Mouse (Mus musculus): Measurements from ENCODE around the gene Mad1l1. TPM values are rescaled to one million over a fixed set of nuclear protein-coding genes. Genes with fewer than 3 reads are reported as not detected.
"Not testable (repeated sequence)": the region's sequence is repeated elsewhere in the genome, so short reads cannot be mapped to it uniquely, and the experiment has no call there.

Gene Mad1l1
- polyA plus RNA-seq, 1 experiment from 2014 or later, result 27.2 TPM

DNA sequence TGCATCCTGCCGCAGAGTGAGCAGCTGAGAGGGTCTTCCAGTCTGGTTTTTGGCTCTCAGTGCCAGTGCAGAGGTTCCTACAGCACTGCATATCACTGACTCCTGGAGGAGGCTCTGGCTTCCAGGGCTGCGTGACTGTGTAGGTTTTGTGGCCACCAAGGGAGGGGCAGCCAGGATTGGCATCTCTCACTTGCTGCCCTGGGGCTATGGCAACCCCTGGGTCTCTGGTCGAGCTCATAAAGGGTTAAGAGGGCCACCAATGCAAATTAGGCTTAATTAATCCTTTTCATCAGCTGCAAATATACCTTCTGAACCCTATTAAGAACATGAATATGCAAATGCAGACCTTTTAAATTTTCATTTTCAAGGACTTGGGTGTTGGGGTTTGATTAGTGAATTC lies 318.8 kb downstream of the Mad1l1 start:
- Histone ChIP-seq H3K36me3 (ENCODE audit: control insufficient read depth, insufficient read depth, low read length) (no peaks in the 10 kb centered on the region), H3K4me1 (ENCODE audit: control insufficient read depth, insufficient read depth, low read length) (peaks cover 6% of the 10 kb centered on the region; the same call in 1 of the 2 replicates), H3K9me3 (ENCODE audit: control insufficient read depth, low read length) (no peaks in the 10 kb centered on the region), H3K4me2 (ENCODE audit: low read depth, low read length) (no peak overlapping the region), H3K27me3 (ENCODE audit: control insufficient read depth, insufficient read depth, low read length) (no peaks in the 10 kb centered on the region), H3K27ac (ENCODE audit: low read depth, low read length) (no peak overlapping the region), H3K9ac (replicated peaks; ENCODE audit: low read depth, low read length) (no peak overlapping the region), H3K4me3 (ENCODE audit: low read depth, low read length) (no peak overlapping the region)
- WGBS, result 37% methylated on average over 3 of the region's 3 CpGs
- ATAC-seq (ENCODE audit: low read depth), result no peak

GRCm38 (mm10) chr5:139998916-139999315 lies 322.4 kb downstream of the Mad1l1 start:
- Histone ChIP-seq H3K4me3 (ENCODE audit: low read depth, low read length) (no peak overlapping the region), H3K36me3 (ENCODE audit: control insufficient read depth, insufficient read depth, low read length) (no peaks in the 10 kb centered on the region), H3K27ac (ENCODE audit: low read depth, low read length) (no peak overlapping the region), H3K27me3 (ENCODE audit: control insufficient read depth, insufficient read depth, low read length) (no peaks in the 10 kb centered on the region), H3K9me3 (ENCODE audit: control insufficient read depth, low read length) (no peaks in the 10 kb centered on the region), H3K9ac (replicated peaks; ENCODE audit: low read depth, low read length) (no peak overlapping the region), H3K4me1 (ENCODE audit: control insufficient read depth, insufficient read depth, low read length) (peaks cover 6% of the 10 kb centered on the region; the same call in 1 of the 2 replicates), H3K4me2 (ENCODE audit: low read depth, low read length) (no peak overlapping the region)
- 38% methylated on average over 4 of the region's 6 CpGs for WGBS
- ATAC-seq (ENCODE audit: low read depth), result no peak

DNA sequence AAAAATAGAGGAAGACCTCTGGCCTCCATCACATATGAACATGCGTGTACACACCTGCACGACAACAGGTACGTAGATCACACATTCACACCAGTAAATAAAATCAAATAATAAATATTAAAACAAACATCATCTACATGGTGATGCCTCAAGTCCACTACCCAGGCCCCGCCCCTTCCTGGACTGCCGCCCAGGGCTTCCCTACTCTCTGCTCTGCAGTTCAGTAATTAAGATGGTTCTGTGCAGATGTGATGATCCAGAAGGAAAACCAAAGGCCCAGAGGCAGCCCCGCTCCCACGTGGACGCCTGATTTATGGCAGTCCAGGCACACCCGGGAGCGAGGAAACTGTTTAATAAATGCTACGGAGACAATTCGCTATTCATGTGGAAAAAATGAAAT lies 323.0 kb downstream of the Mad1l1 start:
- H3K27ac ChIP-seq (ENCODE audit: low read depth, low read length); H3K4me2 ChIP-seq (ENCODE audit: low read depth, low read length); H3K36me3 ChIP-seq (ENCODE audit: control insufficient read depth, insufficient read depth, low read length); H3K27me3 ChIP-seq (ENCODE audit: control insufficient read depth, insufficient read depth, low read length); H3K4me1 ChIP-seq (ENCODE audit: control insufficient read depth, insufficient read depth, low read length); H3K9me3 ChIP-seq (ENCODE audit: control insufficient read depth, low read length); H3K4me3 ChIP-seq (ENCODE audit: low read depth, low read length); H3K9ac ChIP-seq (replicated peaks; ENCODE audit: low read depth, low read length): not testable (repeated sequence)
- WGBS, result 45% methylated on average over 11 of the region's 12 CpGs
- ATAC-seq (ENCODE audit: low read depth), result peak; percentile 73

GRCm38 (mm10) chr5:139991531-139991930 lies 329.8 kb downstream of the Mad1l1 start:
- no peak overlapping the region for H3K27ac ChIP-seq (ENCODE audit: low read depth, low read length)
- WGBS, result 95% methylated on average over 3 of the region's 3 CpGs

DNA sequence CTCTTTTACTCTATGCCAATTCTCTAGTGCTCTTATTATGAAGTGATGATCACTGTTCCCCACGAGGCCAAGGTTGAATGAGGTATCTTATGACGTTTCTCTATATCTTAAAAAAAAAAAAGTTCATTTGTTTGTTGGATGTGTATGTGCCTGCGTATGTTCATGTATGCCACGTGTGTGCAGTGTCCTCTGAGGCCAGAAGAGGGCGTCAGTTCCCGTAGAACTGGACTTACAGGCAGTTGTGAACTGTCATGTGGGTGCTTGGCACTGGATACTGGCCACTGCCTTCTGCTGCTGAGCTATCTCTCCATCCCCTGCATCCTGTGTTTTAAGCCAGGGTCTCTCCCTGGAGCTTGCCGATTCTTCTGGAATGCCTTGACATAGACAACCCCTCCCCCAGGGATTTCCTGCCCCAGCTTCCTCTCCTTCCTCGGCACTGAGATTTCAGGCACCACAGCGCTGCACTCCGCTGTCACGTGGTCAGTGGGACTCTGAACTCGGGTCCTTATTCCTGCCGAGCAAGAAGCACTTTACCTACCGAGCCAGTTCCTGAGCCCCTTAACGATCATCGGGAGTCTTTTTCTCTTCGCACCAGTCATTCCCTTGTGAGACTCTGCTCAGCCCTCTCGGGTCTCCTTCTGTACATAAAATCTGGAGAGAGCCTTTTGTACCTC lies 336.1 kb downstream of the Mad1l1 start:
- no peak for ATAC-seq (ENCODE audit: low read depth)
- Histone ChIP-seq H3K27ac (ENCODE audit: low read depth, low read length) (no peak overlapping the region), H3K27me3 (ENCODE audit: control insufficient read depth, insufficient read depth, low read length) (no peaks in the 10 kb centered on the region), H3K9ac (replicated peaks; ENCODE audit: low read depth, low read length) (no peak overlapping the region), H3K9me3 (ENCODE audit: control insufficient read depth, low read length) (peaks cover 3% of the 10 kb centered on the region; the same call in 1 of the 2 replicates), H3K36me3 (ENCODE audit: control insufficient read depth, insufficient read depth, low read length) (no peaks in the 10 kb centered on the region), H3K4me3 (ENCODE audit: low read depth, low read length) (no peak overlapping the region), H3K4me2 (ENCODE audit: low read depth, low read length) (no peak overlapping the region), H3K4me1 (ENCODE audit: control insufficient read depth, insufficient read depth, low read length) (no peaks in the 10 kb centered on the region)
- WGBS, result 50% methylated on average over 18 of the region's 18 CpGs

More at GRCm38 (mm10) chr5:139991531-139991930, 329.8 kb downstream of the Mad1l1 start:
- H3K9ac ChIP-seq (replicated peaks; ENCODE audit: low read depth, low read length), result no peak overlapping the region
- no peak overlapping the region for H3K4me2 ChIP-seq (ENCODE audit: low read depth, low read length)
- H3K4me3 ChIP-seq (ENCODE audit: low read depth, low read length), result no peak overlapping the region
- H3K4me1 ChIP-seq (ENCODE audit: control insufficient read depth, insufficient read depth, low read length), result no peaks in the 10 kb centered on the region
- H3K9me3 ChIP-seq (ENCODE audit: control insufficient read depth, low read length), result peaks cover 6% of the 10 kb centered on the region; the same call in 1 of the 2 replicates
- ATAC-seq (ENCODE audit: low read depth), result no peak
- no peaks in the 10 kb centered on the region for H3K27me3 ChIP-seq (ENCODE audit: control insufficient read depth, insufficient read depth, low read length)
- H3K36me3 ChIP-seq (ENCODE audit: control insufficient read depth, insufficient read depth, low read length), result no peaks in the 10 kb centered on the region

DNA sequence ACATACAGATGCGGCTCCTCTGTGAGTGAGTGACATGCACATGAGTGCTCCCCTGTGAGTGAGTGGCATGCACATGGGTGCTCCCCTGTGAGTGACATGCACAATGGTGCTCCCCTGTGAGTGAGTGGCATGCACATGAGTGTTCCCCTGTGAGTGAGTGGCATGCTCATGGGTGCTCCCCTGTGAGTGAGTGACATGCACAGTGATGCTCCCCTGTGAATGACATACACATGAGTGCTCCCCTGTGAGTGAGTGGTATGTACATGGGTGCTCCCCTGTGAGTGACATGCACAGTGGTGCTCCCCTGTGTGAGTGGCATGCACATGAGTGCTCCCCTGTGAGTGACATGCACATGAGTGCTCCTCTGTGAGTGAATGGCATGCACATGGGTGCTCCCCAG lies 339.4 kb downstream of the Mad1l1 start:
- 90% methylated on average over 1 of the region's 1 CpGs for WGBS
- H3K27me3 ChIP-seq (ENCODE audit: control insufficient read depth, insufficient read depth, low read length), result no peaks in the 10 kb centered on the region
- no peak overlapping the region for H3K27ac ChIP-seq (ENCODE audit: low read depth, low read length)
- no peaks in the 10 kb centered on the region for H3K9me3 ChIP-seq (ENCODE audit: control insufficient read depth, low read length)
- ATAC-seq (ENCODE audit: low read depth), result no peak
- no peak overlapping the region for H3K4me3 ChIP-seq (ENCODE audit: low read depth, low read length)
- no peak overlapping the region for H3K4me2 ChIP-seq (ENCODE audit: low read depth, low read length)
- no peaks in the 10 kb centered on the region for H3K4me1 ChIP-seq (ENCODE audit: control insufficient read depth, insufficient read depth, low read length)
- no peaks in the 10 kb centered on the region for H3K36me3 ChIP-seq (ENCODE audit: control insufficient read depth, insufficient read depth, low read length)
- H3K9ac ChIP-seq (replicated peaks; ENCODE audit: low read depth, low read length), result no peak overlapping the region

DNA sequence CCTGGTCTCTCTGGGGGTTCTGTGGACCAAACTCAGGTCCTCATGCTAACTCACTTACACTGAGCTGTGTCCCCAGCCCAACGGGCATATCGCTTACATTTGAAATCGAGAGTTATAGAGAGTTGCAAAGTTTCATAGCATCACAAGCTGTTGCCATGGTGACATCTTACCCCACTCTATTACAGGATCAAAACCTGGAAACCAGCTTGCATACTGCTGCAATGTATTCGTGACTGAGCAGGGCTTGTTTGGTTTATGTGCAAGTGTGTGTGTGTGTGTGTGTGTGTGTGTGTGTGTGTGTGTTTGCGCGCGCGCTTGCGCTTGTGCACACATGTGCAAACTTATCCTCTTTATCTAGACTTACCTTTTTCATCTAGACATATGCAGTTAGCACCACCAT lies 342.0 kb downstream of the Mad1l1 start:
- H3K9ac ChIP-seq (replicated peaks; ENCODE audit: low read depth, low read length), result no peak overlapping the region
- H3K27ac ChIP-seq (ENCODE audit: low read depth, low read length), result no peak overlapping the region
- H3K36me3 ChIP-seq (ENCODE audit: control insufficient read depth, insufficient read depth, low read length), result no peaks in the 10 kb centered on the region
- no peak for ATAC-seq (ENCODE audit: low read depth)
- H3K9me3 ChIP-seq (ENCODE audit: control insufficient read depth, low read length), result no peaks in the 10 kb centered on the region
- H3K4me1 ChIP-seq (ENCODE audit: control insufficient read depth, insufficient read depth, low read length), result no peaks in the 10 kb centered on the region
- 75% methylated on average over 9 of the region's 9 CpGs for WGBS
- no peak overlapping the region for H3K4me2 ChIP-seq (ENCODE audit: low read depth, low read length)
- H3K4me3 ChIP-seq (ENCODE audit: low read depth, low read length), result no peak overlapping the region
- no peaks in the 10 kb centered on the region for H3K27me3 ChIP-seq (ENCODE audit: control insufficient read depth, insufficient read depth, low read length)

GRCm38 (mm10) chr5:139978525-139979276 lies 342.7 kb downstream of the Mad1l1 start:
- no peak overlapping the region for H3K4me2 ChIP-seq (ENCODE audit: low read depth, low read length)
- no peak overlapping the region for H3K27ac ChIP-seq (ENCODE audit: low read depth, low read length)
- no peaks in the 10 kb centered on the region for H3K9me3 ChIP-seq (ENCODE audit: control insufficient read depth, low read length)
- no peaks in the 10 kb centered on the region for H3K27me3 ChIP-seq (ENCODE audit: control insufficient read depth, insufficient read depth, low read length)
- ATAC-seq (ENCODE audit: low read depth), result no peak
- no peak overlapping the region for H3K4me3 ChIP-seq (ENCODE audit: low read depth, low read length)
- H3K9ac ChIP-seq (replicated peaks; ENCODE audit: low read depth, low read length), result no peak overlapping the region
- H3K4me1 ChIP-seq (ENCODE audit: control insufficient read depth, insufficient read depth, low read length), result no peaks in the 10 kb centered on the region
- WGBS, result 7% methylated on average over 13 of the region's 13 CpGs
- no peaks in the 10 kb centered on the region for H3K36me3 ChIP-seq (ENCODE audit: control insufficient read depth, insufficient read depth, low read length)

DNA sequence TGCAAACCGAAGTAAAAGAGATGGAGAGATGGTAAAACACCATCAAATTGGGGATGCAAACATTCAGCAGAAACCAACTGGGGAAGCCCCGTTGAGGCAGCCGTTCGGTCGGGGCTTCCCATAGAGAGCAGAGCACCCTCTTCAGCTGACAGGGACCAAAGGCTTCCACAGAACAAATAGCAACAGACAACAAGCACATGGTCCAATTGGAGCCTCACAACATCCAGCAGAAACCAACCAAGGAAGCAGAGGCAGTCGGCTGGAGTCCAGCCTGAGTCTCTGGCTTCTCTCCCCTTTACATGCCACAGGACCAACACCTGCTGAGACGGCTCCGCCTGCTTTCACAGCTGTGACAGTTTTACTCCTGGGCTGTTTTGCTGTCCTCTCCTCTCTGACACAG lies 343.9 kb downstream of the Mad1l1 start:
- WGBS, result 33% methylated on average over 8 of the region's 8 CpGs
- no peak for ATAC-seq (ENCODE audit: low read depth)
- no peak overlapping the region for H3K4me3 ChIP-seq (ENCODE audit: low read depth, low read length)

More for the DNA sequence above, 343.9 kb downstream of the Mad1l1 start:
- Histone ChIP-seq H3K4me1 (ENCODE audit: control insufficient read depth, insufficient read depth, low read length) (no peaks in the 10 kb centered on the region), H3K27ac (ENCODE audit: low read depth, low read length) (no peak overlapping the region), H3K36me3 (ENCODE audit: control insufficient read depth, insufficient read depth, low read length) (no peaks in the 10 kb centered on the region), H3K4me2 (ENCODE audit: low read depth, low read length) (no peak overlapping the region), H3K27me3 (ENCODE audit: control insufficient read depth, insufficient read depth, low read length) (no peaks in the 10 kb centered on the region), H3K9ac (replicated peaks; ENCODE audit: low read depth, low read length) (no peak overlapping the region), H3K9me3 (ENCODE audit: control insufficient read depth, low read length) (no peaks in the 10 kb centered on the region)

All from neural tube, embryonic 14.5 days (tissue).